Mouse (Mus musculus) ES-Bruce4 (cell line): ENCODE measurements around the gene Nek2.

Source experiments
- CTCF ChIP-seq: IDR thresholded peaks from one replicate; pipeline ENCODE4 v1.8.1; 2011; ENCODE audit warnings: low read depth, low read length
- POLR2A ChIP-seq: IDR thresholded peaks from one replicate; pipeline ENCODE4 v1.8.1; 2011; ENCODE audit warnings: low read length; ENCODE audit not compliant: insufficient read depth

GRCm38 (mm10) chr1:191802820-191803655, 18.2 kb upstream of the Nek2 start:
- TF ChIP-seq CTCF (no peak), POLR2A (no peak)
